Mouse (Mus musculus) spleen, postnatal 10 days (tissue): ENCODE data around the gene Taar9.
"Not testable (repeated sequence)": the region's sequence is repeated elsewhere in the genome, so short reads cannot be mapped to it uniquely, and the experiment has no call there.

Experiments used
- DNase-seq, 2 experiments: peaks; one replicate each; pipeline ENCODE4 v3.0.0; 2021 to 2022; ENCODE audit warnings: low spot score in 2 of 2

Gene Taar9

DNA sequence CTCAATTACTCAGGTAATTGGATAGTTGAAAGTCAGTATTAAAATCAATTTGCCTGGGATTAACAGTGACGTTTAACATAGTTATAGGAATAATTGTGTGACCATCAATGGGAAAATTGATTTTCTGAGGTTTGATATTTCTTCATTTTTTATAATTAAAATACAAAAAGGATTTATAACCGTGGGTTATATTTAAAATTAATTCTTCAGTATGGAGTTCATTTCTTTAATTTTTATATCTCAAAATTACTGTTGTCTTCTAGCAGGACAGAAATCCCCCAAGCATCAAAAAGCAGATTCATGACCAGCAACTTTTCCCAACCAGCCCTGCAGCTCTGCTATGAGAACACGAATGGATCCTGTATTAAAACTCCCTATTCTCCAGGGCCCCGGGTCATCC, 33.1 kb downstream of the Taar9 start, which contains the start of gene Taar8a:
TSS of gene Taar8a (plus strand) at position 301 of the 400 bp plus-strand sequence.
- DNase-seq = not testable (repeated sequence)

DNA sequence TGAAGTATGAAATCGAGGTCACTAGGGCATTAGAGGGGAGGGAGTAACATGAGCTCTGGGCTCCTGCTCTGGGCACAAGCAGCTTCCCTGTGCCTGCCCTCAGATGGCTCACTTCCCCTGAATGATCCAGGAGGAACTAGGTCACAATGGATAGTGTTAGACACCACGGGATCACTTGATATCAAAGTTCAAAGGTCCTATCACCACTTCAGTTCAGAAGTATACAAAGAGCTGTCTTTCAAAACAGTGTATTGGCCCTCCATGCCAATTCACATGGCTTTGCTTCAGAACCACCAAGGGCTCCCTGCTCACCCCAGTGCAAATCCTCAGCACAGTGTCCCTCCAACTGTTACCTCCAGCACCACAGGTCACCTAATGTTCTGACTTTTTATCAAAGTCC, 34.6 kb downstream of the Taar9 start:
- DNase-seq = not testable (repeated sequence)

DNA sequence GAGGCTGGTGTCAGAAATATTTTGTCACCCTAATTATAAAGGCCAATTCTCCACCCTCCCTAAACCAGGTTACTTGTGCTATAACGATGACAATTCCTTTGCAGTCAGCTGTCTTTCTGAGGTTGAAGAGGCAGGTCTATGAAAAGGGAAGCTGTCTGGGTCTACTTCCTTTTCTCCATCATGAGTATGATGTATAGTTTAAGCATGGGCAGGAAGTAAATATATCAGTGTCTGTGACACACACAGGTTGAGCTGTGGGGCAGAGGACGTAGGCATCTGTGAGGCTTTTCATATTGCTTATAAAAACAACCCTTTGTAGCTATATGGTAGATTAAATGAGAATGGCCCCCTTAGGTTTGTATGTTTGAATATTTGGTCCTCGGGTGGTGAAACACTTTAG, 50.3 kb downstream of the Taar9 start:
- DNase-seq = no peak
